Mouse (Mus musculus) heart, embryonic 11.5 days (tissue): ENCODE results near the gene Rag2. TPM values are rescaled to one million over a fixed set of nuclear protein-coding genes. Genes with fewer than 3 reads are reported as not detected.

Source experiments
- ATAC-seq: fragments of 200-750 bp; cut with Nextera tagmentation; replicated peaks from 2 replicates; pipeline ENCODE4 v1.8.0; 2017; ENCODE audit warnings: moderate library complexity; ENCODE audit not compliant: insufficient number of reproducible peaks, low FRiP score, low TSS enrichment
- H3K27ac ChIP-seq: fragments of 300-500 bp; sonication (generic); 2 replicates; pipeline ENCODE4 v1.5.1; 2014; ENCODE audit warnings: mild to moderate bottlenecking, low read depth, low read length
- H3K27me3 ChIP-seq: fragments of 300-500 bp; sonication (generic); 2 replicates; pipeline ENCODE4 v1.6.1; 2014; ENCODE audit warnings: mild to moderate bottlenecking, low read length, mixed read lengths; ENCODE audit not compliant: control insufficient read depth, insufficient read depth
- H3K36me3 ChIP-seq: fragments of 300-500 bp; sonication (generic); 2 replicates; pipeline ENCODE4 v1.6.1; 2014; ENCODE audit warnings: mild to moderate bottlenecking, low read length, moderate library complexity, mixed read lengths; ENCODE audit not compliant: control insufficient read depth, insufficient read depth
- H3K4me1 ChIP-seq: fragments of 300-500 bp; sonication (generic); 2 replicates; pipeline ENCODE4 v1.6.1; 2014; ENCODE audit warnings: low read length; ENCODE audit not compliant: control insufficient read depth, insufficient read depth
- H3K4me2 ChIP-seq: fragments of 300-500 bp; sonication (generic); 2 replicates; pipeline ENCODE4 v1.6.1; 2014; ENCODE audit warnings: mild to moderate bottlenecking, moderate library complexity
- H3K4me3 ChIP-seq: fragments of 300-500 bp; sonication (generic); 2 replicates; pipeline ENCODE4 v1.5.1; 2014; ENCODE audit warnings: low read depth, low read length
- H3K9ac ChIP-seq: fragments of 300-500 bp; sonication (generic); 2 replicates; pipeline ENCODE4 v1.6.1; 2014; ENCODE audit warnings: mild to moderate bottlenecking, low read depth, low read length, moderate library complexity
- H3K9me3 ChIP-seq: fragments of 300-500 bp; sonication (generic); replicated peaks from 2 replicates; pipeline ENCODE4 v1.6.1; 2016; ENCODE audit warnings: low read length; ENCODE audit not compliant: control insufficient read depth
- WGBS: fragments of 180-500 bp; shearing (Covaris S2); extraction: QIAGEN DNeasy Blood & Tissue Kit; methylation state at CpG from one replicate; pipeline ENCODE4 v1.1.7; 2014; ENCODE audit not compliant: insufficient replicate concordance; 5-methylcytosine and 5-hydroxymethylcytosine counted together
- polyA plus RNA-seq: library from polyadenylated mRNA; unstranded; fragments of >200 nt; fragmentation: Nextera tagmentation; extraction: Ambion mirVana; gene quantifications from 2 replicates; pipeline ENCODE4 v1.2.1, GENCODE M21; 2014

Gene Rag2
- polyA plus RNA-seq, 1 experiment from 2014 or later: not detected

GRCm38 (mm10) chr2:101665058-101665702 lies 40.7 kb downstream of the Rag2 start:
- Histone ChIP-seq H3K36me3 (no peaks in the 10 kb centered on the region), H3K4me3 (no peak overlapping the region), H3K9ac (no peak overlapping the region), H3K9me3 (no peaks in the 10 kb centered on the region), H3K27me3 (no peaks in the 10 kb centered on the region), H3K4me2 (no peak overlapping the region), H3K4me1 (no peaks in the 10 kb centered on the region), H3K27ac (no peak overlapping the region)
- peak; percentile 26; the same call in 1 of the 2 replicates for ATAC-seq
- 22% methylated on average over 9 of the region's 9 CpGs for WGBS

- Histone ChIP-seq H3K27me3 (no peaks in the 10 kb centered on the region), H3K9ac (no peak overlapping the region), H3K4me1 (no peaks in the 10 kb centered on the region), H3K27ac (no peak overlapping the region), H3K9me3 (no peaks in the 10 kb centered on the region), H3K4me3 (no peak overlapping the region), H3K4me2 (no peak overlapping the region), H3K36me3 (no peaks in the 10 kb centered on the region)
- no peak for ATAC-seq
- 88% methylated on average over 3 of the region's 3 CpGs for WGBS
Measured at GRCm38 (mm10) chr2:101665703-101666092, 41.2 kb downstream of the Rag2 start.

DNA sequence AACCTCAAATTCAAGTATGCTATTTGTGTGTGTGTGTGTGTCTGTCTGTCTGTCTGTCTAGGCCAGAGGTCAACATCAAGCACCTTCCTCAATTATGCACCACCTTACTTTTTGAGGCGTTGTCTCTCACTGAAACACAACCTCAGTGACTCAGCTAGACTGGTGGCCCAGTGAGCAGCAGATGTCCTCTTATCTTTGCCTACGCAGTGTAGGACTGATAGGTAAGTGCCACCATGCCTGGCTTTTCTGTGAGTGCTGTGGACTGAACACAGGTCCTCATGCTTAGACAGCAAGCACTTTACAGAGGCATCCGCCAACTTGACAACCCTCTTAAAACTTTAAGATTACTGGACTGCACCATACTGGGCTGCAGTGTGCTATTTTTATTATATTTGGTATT lies 44.2 kb downstream of the Rag2 start:
- no peak overlapping the region for H3K4me3 ChIP-seq
- ATAC-seq: no peak
- H3K27me3 ChIP-seq: no peaks in the 10 kb centered on the region
- H3K9ac ChIP-seq: no peak overlapping the region
- no peak overlapping the region for H3K4me2 ChIP-seq
- H3K27ac ChIP-seq: no peak overlapping the region
- 63% methylated on average over 3 of the region's 3 CpGs for WGBS
- H3K9me3 ChIP-seq: no peaks in the 10 kb centered on the region
- no peaks in the 10 kb centered on the region for H3K36me3 ChIP-seq
- no peaks in the 10 kb centered on the region for H3K4me1 ChIP-seq

DNA sequence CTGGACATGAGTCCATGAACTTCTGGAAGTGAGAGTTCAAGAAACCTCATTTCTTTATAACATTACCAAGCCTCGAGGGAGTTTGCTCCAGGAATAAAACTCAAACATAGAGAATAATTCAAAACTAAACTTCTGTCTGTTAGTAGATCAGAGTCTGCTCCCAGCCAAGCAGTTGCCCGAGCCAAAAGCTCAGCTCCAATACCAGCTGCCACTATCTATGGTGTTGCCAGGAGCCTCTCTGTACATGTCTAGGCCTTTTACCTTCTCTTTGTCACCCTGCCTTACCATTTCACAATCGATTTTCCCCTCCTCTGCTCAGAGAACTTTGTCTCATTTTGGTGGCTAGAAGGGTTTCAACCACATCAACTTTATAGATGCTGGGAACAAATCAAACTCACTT lies 49.0 kb downstream of the Rag2 start:
- H3K9me3 ChIP-seq: no peaks in the 10 kb centered on the region
- WGBS: 67% methylated on average over 3 of the region's 3 CpGs
- ATAC-seq: no peak
- no peaks in the 10 kb centered on the region for H3K36me3 ChIP-seq
- no peak overlapping the region for H3K4me3 ChIP-seq
- H3K4me2 ChIP-seq: no peak overlapping the region
- H3K4me1 ChIP-seq: no peaks in the 10 kb centered on the region
- H3K9ac ChIP-seq: no peak overlapping the region
- H3K27me3 ChIP-seq: peaks cover 2% of the 10 kb centered on the region; the same call in 1 of the 2 replicates
- H3K27ac ChIP-seq: no peak overlapping the region

GRCm38 (mm10) chr2:101678236-101679021 lies 53.9 kb downstream of the Rag2 start, which contains the start of gene Traf6:
TSS of gene Traf6 (plus strand) at chr2:101678429.
- peak within 1 kb of the TSS; percentile 96 for H3K9ac ChIP-seq
- H3K4me2 ChIP-seq: peak within 1 kb of the TSS; percentile 76
- WGBS: under 1% methylated on average over 68 of the region's 68 CpGs
- peak within 1 kb of the TSS; percentile 77 for H3K4me3 ChIP-seq
- H3K4me1 ChIP-seq: peaks cover 5% of the 10 kb centered on the region; the same call in 1 of the 2 replicates
- no peak within 1 kb of the TSS for H3K27ac ChIP-seq
- H3K27me3 ChIP-seq: peaks cover 2% of the 10 kb centered on the region; the same call in 1 of the 2 replicates
- peak; percentile 88 for ATAC-seq
- no peaks in the 10 kb centered on the region for H3K36me3 ChIP-seq
- no peaks in the 10 kb centered on the region for H3K9me3 ChIP-seq

DNA sequence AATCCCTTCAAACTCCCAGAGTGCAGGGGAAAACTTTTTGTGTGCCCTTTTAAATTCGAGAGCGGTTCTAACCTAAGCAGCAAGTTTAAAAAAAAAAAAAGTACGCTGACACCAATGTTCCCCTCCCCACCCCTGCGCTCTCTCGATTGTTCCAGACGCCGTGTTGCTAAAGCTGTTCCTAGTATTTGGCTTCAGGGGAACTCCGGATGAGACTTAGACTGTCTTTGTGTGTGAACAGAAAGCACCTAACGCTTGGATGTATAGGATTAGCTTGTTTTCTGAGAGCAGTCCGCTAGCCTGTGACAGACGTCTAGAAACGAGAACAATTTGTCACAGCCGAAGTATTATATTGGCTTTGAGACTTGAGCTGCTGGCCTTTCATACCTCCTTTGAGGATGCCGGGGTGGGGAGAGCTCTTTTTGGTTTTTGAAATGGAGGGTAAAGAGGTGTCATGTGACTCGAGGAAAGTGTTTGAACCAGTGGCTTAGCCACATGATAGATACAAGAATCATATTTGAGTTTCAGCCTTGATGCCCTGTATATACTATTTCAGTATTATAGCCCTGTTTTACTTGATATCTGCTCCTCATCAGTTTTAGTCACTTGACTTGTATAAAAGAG lies 54.8 kb downstream of the Rag2 start:
- peak overlapping the region; percentile 96 for H3K9ac ChIP-seq
- peak overlapping the region; percentile 77 for H3K4me3 ChIP-seq
- no peaks in the 10 kb centered on the region for H3K9me3 ChIP-seq
- WGBS: 8% methylated on average over 15 of the region's 15 CpGs
- peaks cover 2% of the 10 kb centered on the region; the same call in 1 of the 2 replicates for H3K27me3 ChIP-seq
- no peaks in the 10 kb centered on the region for H3K36me3 ChIP-seq
- peaks cover 5% of the 10 kb centered on the region; the same call in 1 of the 2 replicates for H3K4me1 ChIP-seq
- ATAC-seq: no peak
- H3K4me2 ChIP-seq: peak overlapping the region; percentile 76
- H3K27ac ChIP-seq: no peak overlapping the region

Other genes starting within 250 kb of the Rag2 start
- 0.14 TPM in 1 of 2 replicates, not detected in the other for gene Rag1, start 24.8 kb downstream of the Rag2 start, polyA plus RNA-seq
- gene B230118H07Rik, start 24.8 kb downstream of the Rag2 start, polyA plus RNA-seq: 44.9 and 47.2 TPM in 2 replicates
- gene Traf6, start 53.7 kb downstream of the Rag2 start, polyA plus RNA-seq: 8.3 and 10.2 TPM in 2 replicates